Mouse (Mus musculus) lung, adult 2 months (tissue): ENCODE results near the gene Copg2.
"Not testable (repeated sequence)": the region's sequence is repeated elsewhere in the genome, so short reads cannot be mapped to it uniquely, and the experiment has no call there.

Experiments
- CTCF ChIP-seq: fragments of 200-500 bp; IDR thresholded peaks from 2 replicates; pipeline ENCODE4 v1.5.1; 2011; ENCODE audit warnings: mild to moderate bottlenecking, low read length, control low read depth; ENCODE audit not compliant: insufficient read depth
- POLR2A ChIP-seq: fragments of 200-500 bp; IDR thresholded peaks from 2 replicates; pipeline ENCODE4 v1.6.1; 2011; ENCODE audit warnings: low read depth, mild to moderate bottlenecking, control low read depth, low read length, borderline replicate concordance; ENCODE audit errors: extremely low read depth

DNA sequence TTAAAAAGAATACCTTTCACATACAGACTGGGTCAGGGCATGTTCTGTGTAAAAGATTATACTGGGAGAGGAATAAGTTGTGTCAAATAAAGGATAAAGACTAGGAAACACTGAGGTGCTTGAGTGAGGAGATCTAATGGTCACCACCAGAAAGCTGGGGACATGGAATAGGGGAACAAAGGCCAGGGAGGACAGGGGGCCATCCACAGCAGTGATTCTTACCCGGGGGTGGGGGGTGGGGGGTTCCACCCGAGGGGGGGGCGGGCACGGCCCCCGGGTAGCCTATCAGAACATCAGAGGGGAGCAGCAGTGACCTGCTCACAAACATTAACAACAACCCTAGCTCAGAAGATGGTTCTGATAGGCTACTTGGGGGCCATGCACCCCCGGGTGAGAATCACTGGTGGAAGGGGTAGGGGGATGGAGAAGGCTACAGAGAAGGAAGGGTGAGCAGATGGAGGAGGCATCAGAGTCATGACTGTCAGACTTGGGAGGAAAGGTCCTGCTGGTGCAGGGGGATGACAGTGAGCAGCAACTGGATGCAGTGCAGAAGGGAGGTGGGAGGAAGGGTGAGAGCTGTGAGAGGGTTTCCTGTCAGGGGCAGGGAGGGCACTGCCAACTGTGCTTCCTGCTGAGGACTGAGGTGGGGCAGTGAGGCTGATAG lies 92.1 kb downstream of the Copg2 start:
- TF ChIP-seq POLR2A, CTCF: not testable (repeated sequence)
